Mouse (Mus musculus) CH12.LX (cell line): ENCODE measurements around the gene Tpst2.

Source experiments
- CHD2 ChIP-seq: IDR thresholded peaks from 2 replicates; pipeline ENCODE4 v1.6.1; 2011; ENCODE audit warnings: low read length, improper control_type of control experiment
- CTCF ChIP-seq, 2 experiments: IDR thresholded peaks in 1 of 2; conservative IDR thresholded peaks in 1 of 2; 2 replicates each; pipeline ENCODE4 v1.5.1; 2011 to 2012; ENCODE audit warnings: low read depth in 2 of 2, low read length in 2 of 2, improper control_type of control experiment in 1 of 2, inconsistent platforms in 1 of 2, mild to moderate bottlenecking in 1 of 2, moderate library complexity in 1 of 2
- EP300 ChIP-seq: IDR thresholded peaks from 2 replicates; pipeline ENCODE4 v1.6.1; 2011; ENCODE audit warnings: low read length, improper control_type of control experiment
- HCFC1 ChIP-seq: IDR thresholded peaks from 2 replicates; pipeline ENCODE4 v1.6.1; 2012; ENCODE audit warnings: low read depth, mild to moderate bottlenecking, inconsistent platforms, low read length, improper control_type of control experiment
- JUND ChIP-seq: conservative IDR thresholded peaks from 2 replicates; pipeline ENCODE4 v1.6.1; 2011; ENCODE audit warnings: low read depth, low read length, improper control_type of control experiment
- POLR2A ChIP-seq: IDR thresholded peaks from 2 replicates; pipeline ENCODE4 v1.6.1; 2011; ENCODE audit warnings: low read depth, mild to moderate bottlenecking, improper control_type of control experiment, low read length
- POLR2AphosphoS2 ChIP-seq: IDR thresholded peaks from 2 replicates; pipeline ENCODE4 v1.6.1; 2011; ENCODE audit warnings: low read depth, low read length, improper control_type of control experiment
- RCOR1 ChIP-seq: conservative IDR thresholded peaks from 2 replicates; pipeline ENCODE4 v1.6.1; 2012; ENCODE audit warnings: low read depth, mild to moderate bottlenecking, inconsistent platforms, low read length, improper control_type of control experiment
- TBP ChIP-seq: conservative IDR thresholded peaks from 2 replicates; pipeline ENCODE4 v1.6.1; 2011; ENCODE audit warnings: low read depth, low read length, improper control_type of control experiment
- UBTF ChIP-seq: IDR thresholded peaks from 2 replicates; pipeline ENCODE4 v1.6.1; 2012; ENCODE audit warnings: low read depth, mild to moderate bottlenecking, inconsistent platforms, low read length, improper control_type of control experiment, moderate library complexity
- USF2 ChIP-seq: conservative IDR thresholded peaks from 2 replicates; pipeline ENCODE4 v1.6.1; 2011; ENCODE audit warnings: low read depth, low read length, improper control_type of control experiment
- ZMIZ1 ChIP-seq: IDR thresholded peaks from 2 replicates; pipeline ENCODE4 v1.6.1; 2012; ENCODE audit warnings: low read depth, mild to moderate bottlenecking, inconsistent platforms, low read length, improper control_type of control experiment

GRCm38 (mm10) chr5:112343205-112343595 is 66.7 kb downstream of the Tpst2 start:
- no peak for TF ChIP-seq CTCF (conservative IDR thresholded peaks at IDR 0.05 in 1 of 2, IDR thresholded peaks at IDR 0.05 in 1 of 2; ENCODE audit: low read depth in 2 of 2, low read length in 2 of 2)
- no peak for TF ChIP-seq HCFC1
- TF ChIP-seq JUND, result no peak
- no peak for TF ChIP-seq USF2
- TF ChIP-seq RCOR1, result no peak
- no peak for TF ChIP-seq UBTF
- no peak for TF ChIP-seq CHD2
- TF ChIP-seq POLR2AphosphoS2, result no peak
- TF ChIP-seq TBP, result no peak
- no peak for TF ChIP-seq EP300
- no peak for TF ChIP-seq POLR2A
- TF ChIP-seq ZMIZ1, result no peak
